Mouse (Mus musculus) R1 (cell line): ENCODE data around the gene Olfr97.

Experiments
- DNase-seq: peaks from one replicate; pipeline ENCODE4 v3.0.0-alpha.2; 2018; ENCODE audit warnings: low read depth, low spot score

Gene Olfr97

DNA sequence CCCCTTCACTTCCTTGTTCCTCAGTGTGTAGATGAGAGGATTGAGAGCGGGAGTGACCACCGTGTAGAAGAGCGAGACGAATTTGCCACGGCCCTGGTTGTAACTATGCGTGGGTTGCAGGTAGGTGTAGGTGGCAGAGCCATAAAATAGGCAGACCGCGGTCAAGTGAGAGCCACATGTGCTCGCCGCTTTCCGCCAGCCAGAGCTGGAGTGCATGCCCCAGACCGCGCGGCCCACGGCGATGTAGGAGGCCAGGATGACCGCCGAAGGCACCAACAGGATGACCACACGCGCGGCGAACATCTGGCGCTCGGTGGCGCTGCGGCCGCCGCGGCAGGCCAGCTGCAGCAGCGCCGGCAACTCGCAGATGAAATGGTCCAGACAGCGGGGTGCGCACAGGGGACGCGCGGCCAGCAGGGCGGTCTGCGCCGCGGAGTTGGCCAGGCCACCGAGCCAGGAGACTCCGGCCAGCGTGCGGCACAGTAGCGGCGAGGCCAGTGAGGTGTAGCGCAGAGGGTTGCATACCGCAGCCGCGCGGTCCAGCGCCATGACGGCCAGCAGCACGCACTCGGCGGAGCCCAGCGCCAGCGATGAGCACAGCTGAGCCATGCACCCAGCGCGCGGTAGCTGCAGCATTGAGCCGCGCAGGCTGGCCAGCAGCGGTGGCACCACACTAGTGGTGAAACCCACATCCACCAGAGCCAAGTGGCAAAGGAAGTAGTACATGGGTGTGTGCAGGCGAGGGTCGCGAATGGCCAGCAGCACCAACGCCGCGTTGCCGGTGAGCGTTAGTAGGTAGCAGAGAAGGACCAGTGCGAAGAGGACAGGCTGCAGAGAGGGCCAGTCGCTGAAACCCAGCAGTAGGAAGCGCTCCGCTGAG, 40.0 kb downstream of the Olfr97 start:
- DNase-seq = peak; percentile 48

DNA sequence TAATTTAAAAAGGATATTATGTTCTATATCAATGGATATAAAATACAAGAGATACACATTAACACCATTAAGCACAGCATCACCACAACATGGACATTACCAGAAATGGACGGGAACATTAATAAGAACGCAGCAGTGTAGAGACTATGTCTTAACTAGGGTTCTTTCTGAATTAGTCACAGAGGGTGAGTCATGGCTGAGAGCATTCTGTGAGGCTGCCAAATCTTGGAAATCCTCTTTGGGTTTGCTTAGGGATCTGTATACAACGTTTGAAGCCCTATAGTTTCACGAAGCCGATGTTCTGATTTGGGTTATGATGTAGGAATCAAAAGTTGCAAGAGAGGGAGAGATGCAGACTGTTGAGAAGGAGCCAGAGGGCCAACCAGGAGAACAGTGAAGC, 42.3 kb downstream of the Olfr97 start:
- no peak for DNase-seq

DNA sequence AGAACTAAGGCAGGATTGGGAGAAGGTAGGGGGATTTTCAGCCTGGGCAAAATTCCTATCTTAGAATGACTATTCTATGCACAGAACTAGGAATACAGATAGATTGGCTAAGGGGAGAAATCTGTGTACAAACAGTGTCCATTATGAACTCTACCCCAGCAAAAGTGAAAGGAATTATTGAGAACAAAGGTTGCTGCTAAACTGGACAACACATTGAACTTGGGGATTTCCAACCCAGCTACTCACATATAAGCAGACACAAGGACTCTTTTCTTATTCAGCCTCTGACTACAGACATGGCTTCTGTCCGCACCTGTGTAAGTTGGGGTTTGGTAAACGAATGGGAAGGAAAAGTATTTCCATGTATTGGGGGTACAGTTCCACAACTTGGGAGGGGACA, 43.5 kb downstream of the Olfr97 start, which contains the start of gene Ubd:
Ubd (plus strand) TSS at position 237 of the 400 bp plus-strand sequence.
- DNase-seq = no peak

DNA sequence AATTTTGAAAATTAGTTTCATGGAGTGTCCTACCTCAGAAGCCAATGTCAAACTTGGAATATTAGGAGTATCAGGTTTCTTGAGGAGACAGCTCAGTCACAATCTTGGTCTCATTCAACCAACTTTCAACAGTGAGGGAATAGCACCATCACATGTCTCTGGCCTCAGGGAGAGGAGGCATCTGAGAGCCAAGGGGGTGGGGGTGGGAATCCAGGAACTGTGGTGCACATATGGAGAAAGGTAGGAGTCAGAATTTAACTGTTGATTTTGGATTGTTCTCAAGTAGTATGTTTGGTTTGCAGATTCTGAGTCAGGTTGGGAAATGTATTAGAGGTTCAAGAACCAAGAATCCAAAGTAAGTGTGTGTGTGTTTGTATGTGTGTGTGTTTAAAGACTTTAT, 44.1 kb downstream of the Olfr97 start:
- no peak for DNase-seq

DNA sequence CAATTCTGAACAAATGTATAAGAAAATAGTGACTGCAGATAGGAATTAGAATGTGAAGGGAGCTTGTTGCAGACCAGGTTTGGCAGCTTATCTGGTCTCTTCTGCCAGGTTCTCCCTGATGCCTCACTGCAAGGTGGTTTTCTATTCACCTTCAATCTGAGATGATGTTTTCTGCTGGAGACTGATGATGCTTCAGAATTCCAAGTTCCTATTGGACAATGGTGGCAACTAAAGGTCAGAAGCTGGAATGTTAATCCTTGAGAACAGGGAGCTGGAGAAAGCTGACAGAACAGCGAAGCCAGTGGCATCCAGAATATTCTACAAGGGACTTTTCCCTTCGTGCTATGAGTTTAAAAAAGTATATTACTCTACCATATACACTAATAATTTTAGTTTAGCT, 46.4 kb downstream of the Olfr97 start:
- peak; percentile 78 for DNase-seq

DNA sequence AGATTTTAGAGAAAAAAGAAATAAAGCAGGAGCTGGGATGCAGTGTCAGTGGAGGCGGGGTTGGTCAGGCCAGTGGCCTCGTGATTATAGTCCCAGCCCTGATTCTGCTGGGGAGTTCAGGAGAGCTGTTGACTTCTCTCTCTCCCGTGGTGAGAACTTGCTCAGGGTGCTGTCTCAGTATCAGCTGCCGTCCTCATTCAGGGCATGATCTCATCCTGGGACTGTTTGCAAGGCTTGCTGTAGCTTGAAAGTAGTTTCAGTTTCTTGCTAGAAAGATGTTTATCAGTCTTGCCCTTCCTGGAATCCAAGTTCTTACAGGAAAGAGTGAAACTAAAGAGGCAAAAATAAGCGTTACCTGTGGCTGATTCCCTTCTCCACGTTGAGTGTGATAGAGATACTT, 51.7 kb downstream of the Olfr97 start:
- DNase-seq = no peak
